12 mouse cellular contexts compared by ENCODE assay signal in genomic region chr13:73270451-73271081, GRCm38 (mm10). TPM values are rescaled to one million over a fixed set of nuclear protein-coding genes. Genes with fewer than 3 reads are reported as not detected.
DNase-seq lines count a peak whose midpoint lies in the region; ATAC-seq and TF ChIP-seq lines count a peak whose summit lies in the region.
"Had no signal": no experiment of that assay in that cellular context is flagged by ENCODE, and none has a peak within 500 bp of the region (broad histone marks: within the 10 kb centered on the region; RNA-seq: fewer than 3 reads in every experiment).

No protein-coding gene starts in this region.

- no peaks in the 10 kb centered on the region for H3K36me3 ChIP-seq in kidney, embryonic 15.5 days
- no peaks in the 10 kb centered on the region for H3K36me3 ChIP-seq in kidney, adult 2 months (ENCODE audit: control insufficient read depth, insufficient read depth, low read length)
- no peaks in the 10 kb centered on the region for H3K36me3 ChIP-seq in embryonic facial prominence, embryonic 14.5 days (ENCODE audit: control insufficient read depth, insufficient read depth, low read length)
- H3K36me3 ChIP-seq in intestine, postnatal 0 days (ENCODE audit: control insufficient read depth, insufficient read depth): no peaks in the 10 kb centered on the region
- H3K36me3 ChIP-seq in liver, embryonic 11.5 days (ENCODE audit: control insufficient read depth, insufficient read depth, low read length): no peaks in the 10 kb centered on the region

- peaks cover 99% of the 10 kb centered on the region for H3K27me3 ChIP-seq in kidney, embryonic 15.5 days
- peaks cover 2% of the 10 kb centered on the region for H3K27me3 ChIP-seq in kidney, adult 2 months (replicated peaks; ENCODE audit: control insufficient read depth, insufficient read depth, low read length)
- peaks cover 92% of the 10 kb centered on the region for H3K27me3 ChIP-seq in embryonic facial prominence, embryonic 14.5 days (replicated peaks; ENCODE audit: control insufficient read depth, insufficient read depth, low read length)
- peaks cover 78% of the 10 kb centered on the region for H3K27me3 ChIP-seq in intestine, postnatal 0 days (replicated peaks; ENCODE audit: control insufficient read depth, insufficient read depth, low read length)
- peaks cover 98% of the 10 kb centered on the region for H3K27me3 ChIP-seq in liver, embryonic 11.5 days (replicated peaks; ENCODE audit: control insufficient read depth, insufficient read depth, low read length)

- peaks cover 28% of the 10 kb centered on the region for H3K4me1 ChIP-seq in kidney, embryonic 15.5 days
- H3K4me1 ChIP-seq in kidney, adult 2 months (ENCODE audit: control insufficient read depth, insufficient read depth, low read length): no peaks in the 10 kb centered on the region
- H3K4me1 ChIP-seq in embryonic facial prominence, embryonic 14.5 days (ENCODE audit: control insufficient read depth, insufficient read depth, low read length): peaks cover 5% of the 10 kb centered on the region; the same call in 1 of the 2 replicates
- H3K4me1 ChIP-seq in intestine, postnatal 0 days (replicated peaks; ENCODE audit: control insufficient read depth, insufficient read depth, low read length): 0 out of 2 replicates have a peak, but pooled peaks cover 6% of the 10 kb centered on the region
- H3K4me1 ChIP-seq in liver, embryonic 11.5 days (replicated peaks; ENCODE audit: control insufficient read depth, insufficient read depth, low read length): peaks cover 4% of the 10 kb centered on the region; the same call in 1 of the 2 replicates

- H3K27ac ChIP-seq in kidney, embryonic 15.5 days: no peak overlapping the region
- no peak overlapping the region for H3K27ac ChIP-seq in kidney, adult 2 months (ENCODE audit: insufficient read depth, low read depth, low read length)
- no peak overlapping the region for H3K27ac ChIP-seq in embryonic facial prominence, embryonic 14.5 days (replicated peaks; ENCODE audit: low read depth, low read length)
- no peak overlapping the region for H3K27ac ChIP-seq in intestine, postnatal 0 days (ENCODE audit: low read depth, low read length)
- no peak overlapping the region for H3K27ac ChIP-seq in liver, embryonic 11.5 days (ENCODE audit: low read depth, low read length)

- no peak for TF ChIP-seq POLR2A in kidney, adult 2 months (IDR thresholded peaks at IDR 0.05; ENCODE audit: low read depth, low read length)

- H3K9me3 ChIP-seq in kidney, embryonic 15.5 days (replicated peaks): no peaks in the 10 kb centered on the region
- H3K9me3 ChIP-seq in embryonic facial prominence, embryonic 14.5 days (ENCODE audit: control insufficient read depth, low read length): no peaks in the 10 kb centered on the region
- no peaks in the 10 kb centered on the region for H3K9me3 ChIP-seq in intestine, postnatal 0 days (ENCODE audit: control insufficient read depth)
- no peaks in the 10 kb centered on the region for H3K9me3 ChIP-seq in liver, embryonic 11.5 days (ENCODE audit: control insufficient read depth, low read length)

- peak overlapping the region; percentile 34; the same call in 1 of the 2 replicates for H3K4me3 ChIP-seq in kidney, embryonic 15.5 days (replicated peaks)
- H3K4me3 ChIP-seq in kidney, adult 2 months (ENCODE audit: insufficient read depth, low read depth, low read length): no peak overlapping the region
- 0 out of 2 replicates have a peak overlapping the region, but pooled peaks have one; percentile 3 for H3K4me3 ChIP-seq in embryonic facial prominence, embryonic 14.5 days (ENCODE audit: low read depth, low read length)
- peak overlapping the region; percentile 33 for H3K4me3 ChIP-seq in intestine, postnatal 0 days (ENCODE audit: low read depth, low read length)
- no peak overlapping the region for H3K4me3 ChIP-seq in liver, embryonic 11.5 days (ENCODE audit: low read depth, low read length)

- DNase-seq in kidney, adult 2 months: no peak
- DNase-seq in embryonic facial prominence, embryonic 14.5 days (ENCODE audit: low spot score): no peak
- peak; percentile 37 for DNase-seq in retina, embryonic 14.5 days (ENCODE audit: low spot score)
- DNase-seq in liver, embryonic 11.5 days (ENCODE audit: low spot score): no peak
- no peak for DNase-seq in frontal cortex, adult 2 months (ENCODE audit: extremely low spot score in 1 of 2, low spot score in 1 of 2)
- no peak for DNase-seq in layer of hippocampus, adult 11-12 months (ENCODE audit: low spot score)
- DNase-seq: adrenal gland, adult 8-10 months; kidney, postnatal 36 days; lung, postnatal 14 days had no signal

- no peak for ATAC-seq in kidney, embryonic 15.5 days (replicated peaks; ENCODE audit: low FRiP score)
- no peak for ATAC-seq in embryonic facial prominence, embryonic 14.5 days (ENCODE audit: low read depth)
- ATAC-seq in intestine, postnatal 0 days: no peak
- no peak for ATAC-seq in liver, embryonic 11.5 days (replicated peaks; ENCODE audit: low FRiP score)

- H3K4me2 ChIP-seq in kidney, embryonic 15.5 days: peak overlapping the region; percentile 60; the same call in 1 of the 2 replicates
- peak overlapping the region; percentile 44; the same call in 1 of the 2 replicates for H3K4me2 ChIP-seq in embryonic facial prominence, embryonic 14.5 days (ENCODE audit: low read depth, low read length)
- peak overlapping the region; percentile 66 for H3K4me2 ChIP-seq in intestine, postnatal 0 days (replicated peaks; ENCODE audit: low read depth)
- no peak overlapping the region for H3K4me2 ChIP-seq in liver, embryonic 11.5 days

- WGBS in kidney, embryonic 15.5 days: 6% methylated on average over 22 of the region's 22 CpGs
- WGBS in kidney, adult 2 months: 9% methylated on average over 22 of the region's 22 CpGs
- WGBS in embryonic facial prominence, embryonic 14.5 days: 6% methylated on average over 22 of the region's 22 CpGs
- WGBS in intestine, postnatal 0 days: 11% methylated on average over 22 of the region's 22 CpGs
- WGBS in liver, embryonic 11.5 days: 8% methylated on average over 22 of the region's 22 CpGs

- TF ChIP-seq CTCF in kidney, adult 2 months (conservative IDR thresholded peaks at IDR 0.05; ENCODE audit: insufficient read depth, insufficient read length, low read depth, low read length): no peak
- no peak for TF ChIP-seq CTCF in intestine, postnatal 0 days (IDR thresholded peaks at IDR 0.05; ENCODE audit: low read depth)

- H3K9ac ChIP-seq in kidney, embryonic 15.5 days: no peak overlapping the region
- H3K9ac ChIP-seq in embryonic facial prominence, embryonic 14.5 days (ENCODE audit: low read depth, low read length): no peak overlapping the region
- no peak overlapping the region for H3K9ac ChIP-seq in intestine, postnatal 0 days (ENCODE audit: low read depth, low read length)
- H3K9ac ChIP-seq in liver, embryonic 11.5 days (ENCODE audit: low read depth, low read length): no peak overlapping the region

RNA-seq across cellular contexts. Expression of gene Irx4, which starts 10.3 kb away (rescaled TPM):
- 0.45 and 0.55 TPM in 2 replicates for polyA plus RNA-seq in kidney, embryonic 15.5 days (2015; fragmentation: Nextera tagmentation; extraction: Ambion mirVana)
- 0.16 and 0.26 TPM in 2 replicates for polyA plus RNA-seq in kidney, adult 2 months (2012; rRNA removed)
- polyA plus RNA-seq in embryonic facial prominence, embryonic 14.5 days (2014; fragmentation: Nextera tagmentation; extraction: Ambion mirVana): 4.6 and 7.5 TPM in 2 replicates
- 0.27 and 0.38 TPM in 2 replicates for polyA plus RNA-seq in intestine, postnatal 0 days (2015; fragmentation: Nextera tagmentation; extraction: Ambion mirVana)
- polyA plus RNA-seq in liver, embryonic 11.5 days (2014; fragmentation: Nextera tagmentation; extraction: Ambion mirVana): 0.17 TPM in 1 of 2 replicates, not detected in the other
- polyA plus RNA-seq in frontal cortex, adult 2 months (2012; rRNA removed): not detected in 2 replicates
- polyA plus RNA-seq: stomach, embryonic 14.5 days had no signal

RNA-seq across cellular contexts. Expression of gene Mrpl36, which starts 57.7 kb away (rescaled TPM):
- 110 and 117 TPM in 2 replicates for polyA plus RNA-seq in kidney, embryonic 15.5 days (2015; fragmentation: Nextera tagmentation; extraction: Ambion mirVana)
- polyA plus RNA-seq in kidney, adult 2 months (2012; rRNA removed): 95.0 and 108 TPM in 2 replicates
- polyA plus RNA-seq in embryonic facial prominence, embryonic 14.5 days (2014; fragmentation: Nextera tagmentation; extraction: Ambion mirVana): 103 and 115 TPM in 2 replicates
- 117 and 118 TPM in 2 replicates for polyA plus RNA-seq in intestine, postnatal 0 days (2015; fragmentation: Nextera tagmentation; extraction: Ambion mirVana)
- 207 and 211 TPM in 2 replicates for polyA plus RNA-seq in liver, embryonic 11.5 days (2014; fragmentation: Nextera tagmentation; extraction: Ambion mirVana)
- polyA plus RNA-seq in frontal cortex, adult 2 months (2012; rRNA removed): 65.7 and 73.3 TPM in 2 replicates

RNA-seq across cellular contexts. Expression of gene Ndufs6, which starts 57.8 kb away (rescaled TPM):
- polyA plus RNA-seq in kidney, embryonic 15.5 days (2015; fragmentation: Nextera tagmentation; extraction: Ambion mirVana): 382 and 385 TPM in 2 replicates
- polyA plus RNA-seq in kidney, adult 2 months (2012; rRNA removed): 191 and 319 TPM in 2 replicates
- 347 and 386 TPM in 2 replicates for polyA plus RNA-seq in embryonic facial prominence, embryonic 14.5 days (2014; fragmentation: Nextera tagmentation; extraction: Ambion mirVana)
- 555 and 577 TPM in 2 replicates for polyA plus RNA-seq in intestine, postnatal 0 days (2015; fragmentation: Nextera tagmentation; extraction: Ambion mirVana)
- polyA plus RNA-seq in liver, embryonic 11.5 days (2014; fragmentation: Nextera tagmentation; extraction: Ambion mirVana): 358 and 377 TPM in 2 replicates
- polyA plus RNA-seq in frontal cortex, adult 2 months (2012; rRNA removed): 288 and 323 TPM in 2 replicates

Comparison
In these comparisons a context has a peak if more than half of its experiments do, and no peak if none do; other contexts are left out.
1. H3K4me3 ChIP-seq: peak in kidney, embryonic 15.5 days (single experiment), embryonic facial prominence, embryonic 14.5 days (single experiment) and intestine, postnatal 0 days (single experiment); none in kidney, adult 2 months (single experiment) and liver, embryonic 11.5 days (single experiment).